Comparison of ENCODE assay signal across 16 mouse cellular contexts in the genomic region with DNA sequence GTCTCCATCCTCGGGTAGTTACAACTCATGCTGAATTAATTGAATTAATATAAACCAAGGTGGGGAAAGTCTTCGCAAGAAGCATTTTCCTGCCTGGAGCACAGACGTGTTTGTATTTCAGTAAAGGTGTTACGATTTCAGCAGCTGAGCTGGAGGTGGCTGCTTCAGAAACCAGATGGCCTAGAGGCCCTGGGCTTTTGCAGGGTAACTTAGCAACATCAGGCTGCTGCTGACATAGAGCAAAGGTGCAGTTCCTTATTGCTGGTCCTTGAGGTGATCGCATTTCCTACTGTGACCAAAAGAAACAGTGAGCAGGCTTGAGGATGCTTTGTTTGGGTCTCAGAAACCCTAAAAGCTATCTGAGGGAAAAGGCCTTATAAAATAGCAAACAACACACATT.
"Had no signal": no experiment of that assay in that cellular context is flagged by ENCODE, and none has a peak within 500 bp of the region (broad histone marks: within the 10 kb centered on the region; RNA-seq: fewer than 3 reads in every experiment).

No protein-coding gene starts in this region.

- H3K4me2 ChIP-seq: intestine, embryonic 15.5 days; limb, embryonic 15.5 days; liver, embryonic 12.5 days; lung, embryonic 15.5 days; midbrain, embryonic 11.5 days had no signal

- ATAC-seq: intestine, embryonic 15.5 days; liver, embryonic 12.5 days had no signal

- H3K27me3 ChIP-seq: intestine, embryonic 15.5 days; limb, embryonic 15.5 days; liver, embryonic 12.5 days; lung, embryonic 15.5 days; megakaryocyte, embryonic 14.5 days had no signal

- H3K4me1 ChIP-seq: intestine, embryonic 15.5 days; limb, embryonic 15.5 days; liver, embryonic 12.5 days had no signal

- H3K4me3 ChIP-seq: intestine, embryonic 15.5 days; left cerebral cortex, adult 2 months; limb, embryonic 15.5 days; liver, embryonic 12.5 days; lung, embryonic 15.5 days; megakaryocyte, embryonic 14.5 days had no signal

- DNase-seq: kidney, adult 9 months; kidney, postnatal 10 days; lung, postnatal 14 days; right cerebral cortex, adult 18-20 months; right cerebral cortex, postnatal 25 days; thymus, adult 18-20 months; thymus, postnatal 14 days had no signal

- H3K9me3 ChIP-seq: intestine, embryonic 15.5 days; limb, embryonic 15.5 days; liver, embryonic 12.5 days; lung, embryonic 15.5 days; megakaryocyte, embryonic 14.5 days had no signal

- H3K9ac ChIP-seq: intestine, embryonic 15.5 days; limb, embryonic 15.5 days; liver, embryonic 12.5 days; lung, embryonic 15.5 days had no signal

- H3K36me3 ChIP-seq: intestine, embryonic 15.5 days; limb, embryonic 15.5 days; liver, embryonic 12.5 days; lung, embryonic 15.5 days had no signal

- H3K27ac ChIP-seq: intestine, embryonic 15.5 days; left cerebral cortex, adult 2 months; limb, embryonic 15.5 days; liver, embryonic 12.5 days; lung, embryonic 15.5 days; macrophage; stomach, postnatal 0 days had no signal
